ENCODE assay signal across 11 mouse cellular contexts in genomic region chr1:156761430-156761801, GRCm38 (mm10). TPM values are rescaled to one million over a fixed set of nuclear protein-coding genes. Genes with fewer than 3 reads are reported as not detected.
DNase-seq lines count a peak whose midpoint lies in the region; ATAC-seq and TF ChIP-seq lines count a peak whose summit lies in the region.
"Had no signal": no experiment of that assay in that cellular context is flagged by ENCODE, and none has a peak within 500 bp of the region (broad histone marks: within the 10 kb centered on the region; RNA-seq: fewer than 3 reads in every experiment).

No protein-coding gene starts in this region.

- peaks cover 42% of the 10 kb centered on the region for H3K27me3 ChIP-seq in midbrain, embryonic 10.5 days (ENCODE audit: low read depth, poor library complexity, severe bottlenecking)
- no peaks in the 10 kb centered on the region for H3K27me3 ChIP-seq in midbrain, postnatal 0 days (ENCODE audit: insufficient read depth, low read length)
- no peaks in the 10 kb centered on the region for H3K27me3 ChIP-seq in limb, embryonic 10.5 days (ENCODE audit: low read depth, poor library complexity, severe bottlenecking)

- H3K4me3 ChIP-seq in midbrain, embryonic 10.5 days: no peak overlapping the region
- no peak overlapping the region for H3K4me3 ChIP-seq in midbrain, postnatal 0 days (ENCODE audit: low read depth, low read length)
- H3K4me3 ChIP-seq in embryonic fibroblast, embryonic 13.5 days (ENCODE audit: insufficient read depth, low read length): no peak overlapping the region
- no peak overlapping the region for H3K4me3 ChIP-seq in limb, embryonic 10.5 days
- H3K4me3 ChIP-seq: gastrocnemius, adult 2 months; myocyte had no signal

- no peak for TF ChIP-seq CTCF in midbrain, postnatal 0 days (IDR thresholded peaks at IDR 0.05)
- no peak for TF ChIP-seq CTCF in embryonic fibroblast, embryonic 13.5 days (IDR thresholded peaks at IDR 0.05; ENCODE audit: borderline replicate concordance, insufficient read depth, low read length)

- H3K4me2 ChIP-seq in midbrain, postnatal 0 days (ENCODE audit: low read depth, low read length, poor library complexity, severe bottlenecking): no peak overlapping the region

- DNase-seq in midbrain, embryonic 10.5 days (ENCODE audit: low spot score): no peak
- DNase-seq in midbrain, postnatal 0 days (ENCODE audit: low spot score): no peak
- DNase-seq in limb, embryonic 10.5 days (ENCODE audit: low spot score): no peak
- DNase-seq in lung, postnatal 36 days: peak; percentile 57
- DNase-seq in cerebellum, adult 8-10 months: no peak
- no peak for DNase-seq in cerebellum, adult 18-20 months
- DNase-seq: cerebellum, postnatal 14 days; gastrocnemius, adult 2 months; left cerebral cortex, postnatal 4 days had no signal

- 81% methylated on average over 10 of the region's 10 CpGs for WGBS in midbrain, embryonic 10.5 days
- 60% methylated on average over 10 of the region's 10 CpGs for WGBS in midbrain, postnatal 0 days
- WGBS in limb, embryonic 10.5 days: 84% methylated on average over 10 of the region's 10 CpGs

- peaks cover 42% of the 10 kb centered on the region for H3K4me1 ChIP-seq in midbrain, embryonic 10.5 days
- H3K4me1 ChIP-seq in midbrain, postnatal 0 days (ENCODE audit: insufficient read depth, low read length): no peaks in the 10 kb centered on the region
- H3K4me1 ChIP-seq in embryonic fibroblast, embryonic 13.5 days (ENCODE audit: control insufficient read depth, insufficient read depth, low read length): peaks cover 3% of the 10 kb centered on the region; the same call in 1 of the 2 replicates
- H3K4me1 ChIP-seq in limb, embryonic 10.5 days: peaks cover 34% of the 10 kb centered on the region

- TF ChIP-seq POLR2A in embryonic fibroblast, embryonic 13.5 days (IDR thresholded peaks at IDR 0.05; ENCODE audit: low read depth, low read length): no peak

- H3K9ac ChIP-seq in midbrain, postnatal 0 days (replicated peaks; ENCODE audit: low read length, poor library complexity, severe bottlenecking): no peak overlapping the region

- no peak for ATAC-seq in midbrain, postnatal 0 days (ENCODE audit: low FRiP score)

- H3K9me3 ChIP-seq in midbrain, embryonic 10.5 days (replicated peaks): peaks cover 21% of the 10 kb centered on the region
- H3K9me3 ChIP-seq in midbrain, postnatal 0 days (ENCODE audit: low read length): no peaks in the 10 kb centered on the region
- H3K9me3 ChIP-seq in limb, embryonic 10.5 days (replicated peaks): peaks cover 2% of the 10 kb centered on the region; the same call in 1 of the 2 replicates

- H3K27ac ChIP-seq in midbrain, embryonic 10.5 days (replicated peaks): 0 out of 2 replicates have a peak overlapping the region, but pooled peaks have one; percentile 10
- no peak overlapping the region for H3K27ac ChIP-seq in midbrain, postnatal 0 days (ENCODE audit: low read depth, low read length)
- H3K27ac ChIP-seq in embryonic fibroblast, embryonic 13.5 days (ENCODE audit: insufficient read depth, low read length): peak overlapping the region; percentile 86
- peak overlapping the region; percentile 74 for H3K27ac ChIP-seq in limb, embryonic 10.5 days
- H3K27ac ChIP-seq: gastrocnemius, adult 2 months had no signal

- no peaks in the 10 kb centered on the region for H3K36me3 ChIP-seq in midbrain, embryonic 10.5 days
- H3K36me3 ChIP-seq in midbrain, postnatal 0 days (ENCODE audit: insufficient read depth, low read length): no peaks in the 10 kb centered on the region
- no peaks in the 10 kb centered on the region for H3K36me3 ChIP-seq in limb, embryonic 10.5 days

RNA-seq across cellular contexts. Expression of gene Fam20b, which starts 42.5 kb away (rescaled TPM):
- polyA plus RNA-seq in midbrain, embryonic 10.5 days (2016; fragmentation: Nextera tagmentation; extraction: Ambion mirVana): 16.6 and 19.9 TPM in 2 replicates
- 69.9 and 74.3 TPM in 2 replicates for total RNA-seq in midbrain, postnatal 0 days (2014; rRNA removed)
- polyA plus RNA-seq in midbrain, postnatal 0 days (2015; fragmentation: Nextera tagmentation; extraction: Ambion mirVana): 30.0 and 32.3 TPM in 2 replicates
- 39.8 and 40.8 TPM in 2 replicates for polyA plus RNA-seq in embryonic fibroblast, embryonic 13.5 days (2011; ENCODE audit: insufficient read length, low read depth, missing spikeins)
- polyA plus RNA-seq in limb, embryonic 10.5 days (2016; fragmentation: Nextera tagmentation; extraction: Ambion mirVana): 18.3 and 19.9 TPM in 2 replicates
